Mouse (Mus musculus): ENCODE measurements around the gene Itln1. TPM values are rescaled to one million over a fixed set of nuclear protein-coding genes. Genes with fewer than 3 reads are reported as not detected.

Gene Itln1
- polyA plus RNA-seq, 1 experiment from 2014 or later, result not detected

DNA sequence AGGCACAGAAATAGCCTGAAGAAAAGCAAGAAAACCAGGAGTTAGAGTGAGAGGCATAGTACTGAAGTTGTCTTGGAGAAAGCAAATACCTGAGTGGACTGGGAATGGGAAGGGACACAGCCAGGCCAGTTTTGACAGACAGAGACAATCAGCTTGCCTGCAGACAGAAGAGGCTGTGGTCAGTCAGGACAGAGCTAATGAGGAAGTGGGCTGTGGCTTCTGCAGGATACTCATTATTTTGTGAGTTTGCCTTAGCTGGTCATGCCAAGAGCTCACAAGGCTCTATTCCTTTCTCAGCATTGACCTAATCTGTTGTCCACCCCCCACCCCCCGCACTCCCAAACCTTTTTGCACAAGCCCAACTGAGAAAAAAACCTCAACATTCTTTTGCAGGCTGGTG lies 26.1 kb upstream of the Itln1 start:
- WGBS, result 67% methylated on average over 1 of the region's 1 CpGs

DNA sequence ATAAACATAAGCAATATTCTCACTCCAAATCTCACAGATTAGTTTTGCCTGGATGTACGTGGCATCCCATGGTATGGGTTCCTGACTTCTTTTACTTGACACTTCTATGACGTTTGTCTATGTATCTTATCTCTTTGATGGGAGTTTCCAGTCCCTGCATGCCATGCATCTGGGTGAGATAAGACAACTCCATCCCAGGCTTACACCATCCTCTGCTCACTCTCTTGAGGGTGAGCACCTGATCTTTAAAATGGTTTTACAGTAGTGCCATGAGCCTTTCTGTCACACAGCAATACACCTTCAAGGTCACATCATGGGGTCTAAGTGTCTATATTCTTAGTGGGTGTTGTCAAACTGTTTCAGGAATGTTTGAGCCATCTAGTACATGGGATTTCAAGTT lies 25.2 kb upstream of the Itln1 start:
- no peak for DNase-seq (ENCODE audit: low spot score)
- WGBS, result 71% methylated on average over 2 of the region's 2 CpGs
- no peak overlapping the region for H3K9ac ChIP-seq (ENCODE audit: low read length)

More for the DNA sequence above, 26.1 kb upstream of the Itln1 start:
- Histone ChIP-seq H3K9me3 (ENCODE audit: control insufficient read depth, low read length) (no peaks in the 10 kb centered on the region), H3K4me2 (ENCODE audit: low read depth, low read length, severe bottlenecking) (no peak overlapping the region), H3K4me1 (replicated peaks; ENCODE audit: control insufficient read depth, insufficient read depth, low read length) (no peaks in the 10 kb centered on the region), H3K9ac (ENCODE audit: low read length) (no peak overlapping the region), H3K4me3 (ENCODE audit: low read depth, low read length) (no peak overlapping the region), H3K36me3 (ENCODE audit: control insufficient read depth, insufficient read depth, low read length) (no peaks in the 10 kb centered on the region), H3K27me3 (ENCODE audit: control insufficient read depth, insufficient read depth, low read length) (no peaks in the 10 kb centered on the region), H3K27ac (ENCODE audit: low read depth, low read length) (no peak overlapping the region)
- DNase-seq (ENCODE audit: low spot score) (no peak), ATAC-seq (replicated peaks; ENCODE audit: low FRiP score) (no peak)

DNA sequence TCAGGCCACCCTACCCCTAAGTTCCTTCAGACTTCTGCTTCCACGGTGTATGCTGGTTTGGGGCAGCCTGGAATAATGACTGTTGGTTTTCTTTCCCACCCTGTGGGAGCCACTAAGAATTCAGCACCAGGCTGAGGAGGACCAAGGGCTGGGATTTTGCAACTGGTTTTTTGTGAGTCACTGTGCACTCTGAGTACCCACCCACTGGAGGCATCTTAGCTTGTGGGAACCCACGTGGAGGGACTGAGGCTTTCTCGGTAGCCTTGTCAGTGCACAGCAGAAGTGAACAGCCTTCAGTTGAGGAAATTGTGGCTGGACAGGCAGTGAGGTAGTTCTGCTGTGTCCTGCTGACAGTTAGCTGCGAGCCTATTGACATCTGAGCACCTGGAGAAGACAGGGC lies 23.8 kb upstream of the Itln1 start, which contains the start of gene Cd244a:
Cd244a (plus strand) TSS at position 296 of the 400 bp plus-strand sequence.
- DNase-seq (ENCODE audit: low spot score) (no peak), ATAC-seq (replicated peaks; ENCODE audit: low FRiP score) (no peak)
- WGBS, result 80% methylated on average over 4 of the region's 4 CpGs
- Histone ChIP-seq H3K4me2 (ENCODE audit: low read depth, low read length, severe bottlenecking) (no peak within 1 kb of the TSS), H3K36me3 (ENCODE audit: control insufficient read depth, insufficient read depth, low read length) (no peaks in the 10 kb centered on the region), H3K4me3 (ENCODE audit: low read depth, low read length) (no peak within 1 kb of the TSS), H3K9ac (ENCODE audit: low read length) (no peak within 1 kb of the TSS), H3K27me3 (ENCODE audit: control insufficient read depth, insufficient read depth, low read length) (no peaks in the 10 kb centered on the region), H3K27ac (ENCODE audit: low read depth, low read length) (no peak within 1 kb of the TSS), H3K4me1 (replicated peaks; ENCODE audit: control insufficient read depth, insufficient read depth, low read length) (no peaks in the 10 kb centered on the region), H3K9me3 (ENCODE audit: control insufficient read depth, low read length) (no peaks in the 10 kb centered on the region)

More for the DNA sequence above, 25.2 kb upstream of the Itln1 start:
- Histone ChIP-seq H3K4me3 (ENCODE audit: low read depth, low read length) (no peak overlapping the region), H3K36me3 (ENCODE audit: control insufficient read depth, insufficient read depth, low read length) (no peaks in the 10 kb centered on the region), H3K27me3 (ENCODE audit: control insufficient read depth, insufficient read depth, low read length) (no peaks in the 10 kb centered on the region), H3K4me2 (ENCODE audit: low read depth, low read length, severe bottlenecking) (no peak overlapping the region), H3K27ac (ENCODE audit: low read depth, low read length) (no peak overlapping the region), H3K4me1 (replicated peaks; ENCODE audit: control insufficient read depth, insufficient read depth, low read length) (no peaks in the 10 kb centered on the region), H3K9me3 (ENCODE audit: control insufficient read depth, low read length) (no peaks in the 10 kb centered on the region)
- no peak for ATAC-seq (replicated peaks; ENCODE audit: low FRiP score)

DNA sequence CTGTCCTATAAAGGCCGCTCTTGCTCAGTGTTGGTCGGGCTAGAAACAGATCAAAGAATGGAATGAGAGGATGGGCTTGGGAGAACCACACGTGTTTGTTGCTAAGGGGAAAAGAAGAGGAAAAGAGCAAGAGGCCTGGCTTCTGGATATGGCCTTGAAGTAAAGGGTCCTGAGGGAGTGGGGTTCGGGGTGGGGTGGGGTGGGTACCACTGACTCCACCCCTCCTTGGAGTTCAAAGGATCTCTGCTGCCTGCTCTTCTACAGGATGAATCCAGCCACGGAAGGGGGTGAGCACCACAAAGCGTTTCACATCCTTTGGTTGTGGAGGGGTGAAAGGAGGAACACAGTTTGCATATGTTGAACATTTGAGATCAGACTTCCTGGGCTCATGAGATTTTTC lies 23.3 kb upstream of the Itln1 start:
- no peak overlapping the region for H3K27ac ChIP-seq (ENCODE audit: low read depth, low read length)
- DNase-seq (ENCODE audit: low spot score) (no peak), ATAC-seq (replicated peaks; ENCODE audit: low FRiP score) (no peak)
- no peak overlapping the region for H3K4me2 ChIP-seq (ENCODE audit: low read depth, low read length, severe bottlenecking)
- no peaks in the 10 kb centered on the region for H3K36me3 ChIP-seq (ENCODE audit: control insufficient read depth, insufficient read depth, low read length)
- no peaks in the 10 kb centered on the region for H3K4me1 ChIP-seq (replicated peaks; ENCODE audit: control insufficient read depth, insufficient read depth, low read length)
- no peak overlapping the region for H3K9ac ChIP-seq (ENCODE audit: low read length)
- no peaks in the 10 kb centered on the region for H3K27me3 ChIP-seq (ENCODE audit: control insufficient read depth, insufficient read depth, low read length)
- H3K4me3 ChIP-seq (ENCODE audit: low read depth, low read length), result no peak overlapping the region
- H3K9me3 ChIP-seq (ENCODE audit: control insufficient read depth, low read length), result no peaks in the 10 kb centered on the region
- whole genome bisulfite sequencing, result 83% methylated on average over 6 of the region's 6 CpGs

DNA sequence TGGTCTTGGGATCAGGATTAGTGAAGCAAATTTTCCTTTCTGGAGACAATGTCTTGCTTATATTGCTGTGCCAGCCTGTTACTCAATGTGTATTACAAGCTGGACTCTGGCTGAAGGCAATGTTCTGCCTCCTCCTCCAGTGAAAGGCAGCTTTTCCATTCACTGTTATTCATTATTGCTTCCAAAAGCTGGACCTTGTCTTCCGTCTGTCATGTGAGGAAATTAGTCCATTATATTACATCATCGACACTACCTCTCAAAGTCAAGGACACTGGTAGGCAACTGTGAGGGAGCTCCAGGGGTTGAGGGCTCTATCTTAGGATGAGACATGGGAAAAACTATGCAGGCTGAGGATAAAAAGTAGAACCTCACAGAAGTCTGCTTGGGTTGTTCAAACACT lies 21.3 kb upstream of the Itln1 start:
- WGBS, result 81% methylated on average over 2 of the region's 2 CpGs

DNA sequence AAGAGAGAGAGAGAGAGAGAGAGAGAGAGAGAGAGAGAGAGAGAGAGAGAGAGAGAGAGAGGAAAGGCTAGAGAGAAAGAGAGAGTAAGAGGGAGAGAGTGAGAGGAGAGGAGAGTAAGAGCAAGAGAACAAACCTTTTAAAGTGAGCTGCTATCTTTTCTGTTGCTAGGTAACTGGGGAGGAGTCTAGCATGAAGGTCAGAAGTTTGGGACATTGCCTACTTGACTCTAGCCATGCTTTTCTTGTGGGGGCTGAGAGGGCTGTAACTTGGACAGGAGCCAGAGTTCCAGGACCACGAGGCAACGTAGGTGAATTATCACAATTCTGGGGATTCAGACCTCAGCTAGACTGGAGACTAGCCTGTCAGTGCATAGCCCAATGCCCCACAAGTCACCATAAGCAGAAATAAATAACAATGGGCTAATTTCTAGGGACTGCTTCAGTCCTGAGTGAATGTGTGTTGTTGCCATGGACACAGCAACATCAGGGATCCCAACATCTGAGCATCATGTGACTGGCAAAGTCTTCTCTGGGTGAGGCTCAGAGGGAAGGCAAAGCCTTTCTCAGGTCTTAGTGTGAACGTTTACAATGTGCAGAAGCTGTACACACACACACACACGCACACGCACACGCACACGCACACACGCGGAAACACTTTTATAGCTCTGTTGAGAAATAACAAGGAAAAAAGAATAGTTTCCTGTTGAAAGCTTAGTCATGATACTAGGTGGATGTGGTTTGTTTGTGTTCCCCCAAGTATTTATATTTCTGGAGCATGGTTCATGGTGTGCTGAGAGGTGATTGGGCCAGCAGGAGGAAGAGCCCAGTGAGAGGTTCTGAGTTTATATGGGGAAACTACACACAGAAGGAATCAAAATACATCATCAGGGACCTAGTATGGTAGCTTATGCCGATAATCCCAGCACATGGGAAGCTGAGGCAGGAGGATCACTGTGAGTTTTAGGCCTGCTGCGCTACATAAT lies 18.6 kb upstream of the Itln1 start:
- Histone ChIP-seq H3K36me3 (ENCODE audit: control insufficient read depth, insufficient read depth, low read length) (no peaks in the 10 kb centered on the region), H3K4me3 (ENCODE audit: low read depth, low read length) (no peak overlapping the region), H3K4me1 (replicated peaks; ENCODE audit: control insufficient read depth, insufficient read depth, low read length) (no peaks in the 10 kb centered on the region), H3K27ac (ENCODE audit: low read depth, low read length) (no peak overlapping the region), H3K27me3 (ENCODE audit: control insufficient read depth, insufficient read depth, low read length) (no peaks in the 10 kb centered on the region), H3K9ac (ENCODE audit: low read length) (no peak overlapping the region), H3K9me3 (ENCODE audit: control insufficient read depth, low read length) (no peaks in the 10 kb centered on the region), H3K4me2 (ENCODE audit: low read depth, low read length, severe bottlenecking) (no peak overlapping the region)
- ATAC-seq (replicated peaks; ENCODE audit: low FRiP score), result no peak
- DNase-seq (ENCODE audit: low spot score), result no peak
- WGBS, result 90% methylated on average over 11 of the region's 11 CpGs

More for the DNA sequence above, 21.3 kb upstream of the Itln1 start:
- Histone ChIP-seq H3K4me1 (replicated peaks; ENCODE audit: control insufficient read depth, insufficient read depth, low read length) (no peaks in the 10 kb centered on the region), H3K4me3 (ENCODE audit: low read depth, low read length) (no peak overlapping the region), H3K4me2 (ENCODE audit: low read depth, low read length, severe bottlenecking) (no peak overlapping the region), H3K9ac (ENCODE audit: low read length) (no peak overlapping the region), H3K27me3 (ENCODE audit: control insufficient read depth, insufficient read depth, low read length) (no peaks in the 10 kb centered on the region), H3K27ac (ENCODE audit: low read depth, low read length) (no peak overlapping the region), H3K9me3 (ENCODE audit: control insufficient read depth, low read length) (no peaks in the 10 kb centered on the region), H3K36me3 (ENCODE audit: control insufficient read depth, insufficient read depth, low read length) (no peaks in the 10 kb centered on the region)
- ATAC-seq (replicated peaks; ENCODE audit: low FRiP score) (no peak), DNase-seq (ENCODE audit: low spot score) (no peak)

DNA sequence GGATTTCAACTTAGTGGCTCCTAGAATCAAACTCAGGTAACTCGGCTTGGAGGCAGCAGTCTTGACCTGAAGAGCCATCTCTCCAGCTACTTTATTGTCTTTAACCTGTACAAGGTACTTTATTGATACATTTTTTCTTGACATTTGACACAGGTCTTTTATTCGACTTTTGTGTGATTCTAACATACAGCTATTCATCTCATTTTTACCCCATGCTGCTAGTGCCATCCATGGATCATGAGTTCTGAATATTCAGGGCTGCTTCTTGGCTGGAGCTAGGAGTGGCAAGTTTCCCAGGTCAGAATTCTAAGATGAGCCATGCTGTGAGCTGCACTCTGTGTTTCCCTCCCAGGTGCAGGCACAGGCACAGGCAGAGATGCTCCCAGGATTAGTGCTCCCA lies 17.1 kb upstream of the Itln1 start:
- H3K4me2 ChIP-seq (ENCODE audit: low read depth, low read length, severe bottlenecking), result no peak overlapping the region
- no peaks in the 10 kb centered on the region for H3K4me1 ChIP-seq (replicated peaks; ENCODE audit: control insufficient read depth, insufficient read depth, low read length)
- H3K9me3 ChIP-seq (ENCODE audit: control insufficient read depth, low read length), result no peaks in the 10 kb centered on the region
- no peak overlapping the region for H3K27ac ChIP-seq (ENCODE audit: low read depth, low read length)
- DNase-seq (ENCODE audit: low spot score), result no peak
- WGBS, result 76% methylated on average over 2 of the region's 2 CpGs
- no peak for ATAC-seq (replicated peaks; ENCODE audit: low FRiP score)
- no peak overlapping the region for H3K9ac ChIP-seq (ENCODE audit: low read length)
- H3K36me3 ChIP-seq (ENCODE audit: control insufficient read depth, insufficient read depth, low read length), result no peaks in the 10 kb centered on the region
- H3K4me3 ChIP-seq (ENCODE audit: low read depth, low read length), result no peak overlapping the region
- H3K27me3 ChIP-seq (ENCODE audit: control insufficient read depth, insufficient read depth, low read length), result no peaks in the 10 kb centered on the region

DNA sequence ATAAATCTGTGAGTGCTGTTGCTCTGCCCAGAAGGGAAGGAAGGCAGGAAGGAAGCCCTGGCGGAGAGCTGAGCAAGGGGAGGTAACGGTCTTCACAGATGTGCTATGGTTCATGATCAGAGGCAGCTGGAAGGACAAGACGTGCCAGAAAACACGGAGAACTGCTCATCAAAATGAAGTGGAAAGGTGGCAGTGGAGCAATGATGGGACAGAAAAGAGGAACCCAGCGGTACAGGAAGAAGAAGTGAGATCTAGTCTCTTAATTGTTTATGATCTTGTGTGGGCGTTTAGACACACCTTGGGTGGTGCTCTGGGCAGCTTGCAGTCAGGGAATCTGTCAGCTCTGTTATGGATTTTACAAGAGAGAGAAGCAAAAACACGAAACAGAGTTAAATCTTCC lies 16.2 kb upstream of the Itln1 start:
- no peaks in the 10 kb centered on the region for H3K9me3 ChIP-seq (ENCODE audit: control insufficient read depth, low read length)
- no peak overlapping the region for H3K9ac ChIP-seq (ENCODE audit: low read length)
- WGBS, result 86% methylated on average over 7 of the region's 7 CpGs
- no peaks in the 10 kb centered on the region for H3K4me1 ChIP-seq (replicated peaks; ENCODE audit: control insufficient read depth, insufficient read depth, low read length)
- DNase-seq (ENCODE audit: low spot score), result no peak
- H3K4me3 ChIP-seq (ENCODE audit: low read depth, low read length), result no peak overlapping the region
- H3K27me3 ChIP-seq (ENCODE audit: control insufficient read depth, insufficient read depth, low read length), result no peaks in the 10 kb centered on the region
- H3K27ac ChIP-seq (ENCODE audit: low read depth, low read length), result no peak overlapping the region
- no peaks in the 10 kb centered on the region for H3K36me3 ChIP-seq (ENCODE audit: control insufficient read depth, insufficient read depth, low read length)
- ATAC-seq (replicated peaks; ENCODE audit: low FRiP score), result no peak
- H3K4me2 ChIP-seq (ENCODE audit: low read depth, low read length, severe bottlenecking), result no peak overlapping the region

DNA sequence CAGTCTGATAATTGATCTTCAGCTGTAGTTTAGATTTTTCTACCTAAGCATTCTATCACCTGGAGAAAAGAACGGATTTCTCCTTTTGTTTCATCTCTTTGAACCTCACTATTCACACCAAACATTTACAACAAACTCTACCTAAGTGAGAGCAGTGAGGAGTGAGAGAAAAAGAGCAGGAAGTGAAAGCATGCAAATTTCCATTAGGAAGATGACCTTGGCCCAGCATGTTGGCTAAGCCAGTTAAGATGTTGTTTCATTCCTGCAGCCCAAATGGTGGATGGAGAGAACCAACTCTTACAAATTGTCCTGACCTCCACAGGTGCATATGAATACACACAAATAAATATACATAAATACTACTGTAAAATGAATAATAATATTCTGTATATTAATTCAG lies 5.6 kb upstream of the Itln1 start:
- no peak for DNase-seq (ENCODE audit: low spot score)
- WGBS, result 84% methylated on average over 1 of the region's 1 CpGs
- Histone ChIP-seq H3K4me2 (ENCODE audit: low read depth, low read length, severe bottlenecking) (no peak overlapping the region), H3K27ac (ENCODE audit: low read depth, low read length) (no peak overlapping the region), H3K9me3 (ENCODE audit: control insufficient read depth, low read length) (no peaks in the 10 kb centered on the region), H3K4me1 (replicated peaks; ENCODE audit: control insufficient read depth, insufficient read depth, low read length) (no peaks in the 10 kb centered on the region), H3K9ac (ENCODE audit: low read length) (no peak overlapping the region), H3K27me3 (ENCODE audit: control insufficient read depth, insufficient read depth, low read length) (no peaks in the 10 kb centered on the region), H3K4me3 (ENCODE audit: low read depth, low read length) (no peak overlapping the region), H3K36me3 (ENCODE audit: control insufficient read depth, insufficient read depth, low read length) (no peaks in the 10 kb centered on the region)
- no peak for ATAC-seq (replicated peaks; ENCODE audit: low FRiP score)
